Mouse (Mus musculus) G1E (cell line): ENCODE data around the gene Nkain4.

Experiments
- CTCF ChIP-seq: IDR thresholded peaks from 2 replicates; pipeline ENCODE4 v1.5.1; 2012; ENCODE audit warnings: low read depth, low read length, inconsistent platforms, mixed read lengths
- GATA1 ChIP-seq: IDR thresholded peaks from 2 replicates; pipeline ENCODE4 v1.6.1; 2012; ENCODE audit warnings: borderline replicate concordance, low read length, inconsistent platforms, mixed read lengths
- GATA2 ChIP-seq: IDR thresholded peaks from 2 replicates; pipeline ENCODE4 v1.6.1; 2012; ENCODE audit warnings: low read depth, low read length, inconsistent platforms, borderline replicate concordance
- POLR2AphosphoS5 ChIP-seq: IDR thresholded peaks from 2 replicates; pipeline ENCODE4 v1.6.1; 2012; ENCODE audit warnings: low read depth, low read length, inconsistent platforms; ENCODE audit not compliant: insufficient replicate concordance
- TAL1 ChIP-seq: conservative IDR thresholded peaks from 2 replicates; pipeline ENCODE4 v1.6.1; 2012; ENCODE audit warnings: low read depth, low read length, inconsistent platforms, mixed read lengths

- TF ChIP-seq CTCF (no peak), GATA1 (no peak), TAL1 (no peak), POLR2AphosphoS5 (no peak), GATA2 (no peak)
Observed at GRCm38 (mm10) chr2:180988948-180989347, 34.4 kb upstream of the Nkain4 start.
